Mouse (Mus musculus) hindbrain, embryonic 10.5 days (tissue): ENCODE results near the gene Mok. TPM values are rescaled to one million over a fixed set of nuclear protein-coding genes. Genes with fewer than 3 reads are reported as not detected.

Source experiments
- DNase-seq: peaks from one replicate; pipeline ENCODE4 v3.0.0-alpha.2; 2017; ENCODE audit warnings: low spot score
- H3K27ac ChIP-seq: fragments of 300-500 bp; sonication (generic); 2 replicates; pipeline ENCODE4 v1.5.1; 2016; ENCODE audit warnings: mild to moderate bottlenecking, moderate library complexity
- H3K27me3 ChIP-seq: fragments of 300-500 bp; sonication (generic); 2 replicates; pipeline ENCODE4 v1.6.1; 2016; ENCODE audit warnings: mild to moderate bottlenecking; ENCODE audit not compliant: poor library complexity, insufficient read depth, severe bottlenecking
- H3K36me3 ChIP-seq: fragments of 300-500 bp; sonication (generic); 2 replicates; pipeline ENCODE4 v1.6.1; 2016; ENCODE audit warnings: mild to moderate bottlenecking, moderate library complexity
- H3K4me1 ChIP-seq: fragments of 300-500 bp; sonication (generic); replicated peaks from 2 replicates; pipeline ENCODE4 v1.6.1; 2016; ENCODE audit warnings: mild to moderate bottlenecking
- H3K4me3 ChIP-seq: fragments of 300-500 bp; sonication (generic); 2 replicates; pipeline ENCODE4 v1.5.1; 2016; ENCODE audit warnings: mild to moderate bottlenecking, moderate library complexity
- H3K9me3 ChIP-seq: fragments of 300-500 bp; sonication (generic); 2 replicates; pipeline ENCODE4 v1.6.1; 2016; ENCODE audit warnings: mild to moderate bottlenecking, moderate library complexity
- WGBS: fragments of 180-500 bp; shearing (Covaris S2); methylation state at CpG from one replicate; pipeline ENCODE4 v1.1.7; 2016; 5-methylcytosine and 5-hydroxymethylcytosine counted together
- polyA plus RNA-seq: library from polyadenylated mRNA; unstranded; fragments of >200 nt; fragmentation: Nextera tagmentation; extraction: Ambion mirVana; gene quantifications from 2 replicates; pipeline ENCODE4 v1.2.1, GENCODE M21; 2016

The Mok gene
- polyA plus RNA-seq, 1 experiment from 2014 or later: 14.2 TPM

GRCm38 (mm10) chr12:110797202-110797601 is 43.5 kb downstream of the Mok start:
- 91% methylated on average over 6 of the region's 6 CpGs for WGBS
- no peak overlapping the region for H3K4me3 ChIP-seq
- H3K9me3 ChIP-seq: no peaks in the 10 kb centered on the region
- DNase-seq: no peak
- no peaks in the 10 kb centered on the region for H3K27me3 ChIP-seq
- H3K36me3 ChIP-seq: peaks cover 49% of the 10 kb centered on the region
- H3K4me1 ChIP-seq: peaks cover 5% of the 10 kb centered on the region
- no peak overlapping the region for H3K27ac ChIP-seq

- H3K4me3 ChIP-seq: no peak overlapping the region
- no peak overlapping the region for H3K27ac ChIP-seq
- H3K27me3 ChIP-seq: no peaks in the 10 kb centered on the region
- DNase-seq: no peak
- H3K9me3 ChIP-seq: no peaks in the 10 kb centered on the region
- WGBS: 94% methylated on average over 6 of the region's 6 CpGs
- H3K4me1 ChIP-seq: 0 out of 2 replicates have a peak, but pooled peaks cover under 1% of the 10 kb centered on the region
- H3K36me3 ChIP-seq: peaks cover 46% of the 10 kb centered on the region
These were observed 44.0 kb downstream of the Mok start for GRCm38 (mm10) chr12:110796748-110797147.

- no peak overlapping the region for H3K4me3 ChIP-seq
- 94% methylated on average over 6 of the region's 6 CpGs for WGBS
- peaks cover 44% of the 10 kb centered on the region for H3K36me3 ChIP-seq
- H3K4me1 ChIP-seq: no peaks in the 10 kb centered on the region
- no peak for DNase-seq
- no peak overlapping the region for H3K27ac ChIP-seq
- no peaks in the 10 kb centered on the region for H3K9me3 ChIP-seq
- H3K27me3 ChIP-seq: no peaks in the 10 kb centered on the region
These were observed 45.7 kb downstream of the Mok start for GRCm38 (mm10) chr12:110795035-110795434.

- Histone ChIP-seq H3K27ac (no peak overlapping the region), H3K27me3 (no peaks in the 10 kb centered on the region), H3K9me3 (no peaks in the 10 kb centered on the region), H3K36me3 (peaks cover 36% of the 10 kb centered on the region), H3K4me3 (no peak overlapping the region), H3K4me1 (no peaks in the 10 kb centered on the region)
- 96% methylated on average over 8 of the region's 8 CpGs for WGBS
- no peak for DNase-seq
These were observed 49.7 kb downstream of the Mok start for GRCm38 (mm10) chr12:110791026-110791425.

- WGBS: 91% methylated on average over 4 of the region's 4 CpGs
- no peak overlapping the region for H3K4me3 ChIP-seq
- H3K36me3 ChIP-seq: peaks cover 36% of the 10 kb centered on the region
- H3K4me1 ChIP-seq: no peaks in the 10 kb centered on the region
- H3K9me3 ChIP-seq: no peaks in the 10 kb centered on the region
- DNase-seq: no peak
- no peaks in the 10 kb centered on the region for H3K27me3 ChIP-seq
- no peak overlapping the region for H3K27ac ChIP-seq
These were observed 50.2 kb downstream of the Mok start for GRCm38 (mm10) chr12:110790580-110790979.

- H3K4me3 ChIP-seq: no peak overlapping the region
- H3K4me1 ChIP-seq: no peaks in the 10 kb centered on the region
- H3K9me3 ChIP-seq: no peaks in the 10 kb centered on the region
- DNase-seq: no peak
- no peak overlapping the region for H3K27ac ChIP-seq
- 91% methylated on average over 4 of the region's 4 CpGs for WGBS
- H3K27me3 ChIP-seq: no peaks in the 10 kb centered on the region
- H3K36me3 ChIP-seq: peaks cover 42% of the 10 kb centered on the region
These were observed 54.5 kb downstream of the Mok start for GRCm38 (mm10) chr12:110786243-110786642.

- no peak for DNase-seq
- peaks cover 57% of the 10 kb centered on the region for H3K36me3 ChIP-seq
These were observed 56.5 kb downstream of the Mok start for GRCm38 (mm10) chr12:110784211-110784610.

GRCm38 (mm10) chr12:110782278-110782677 is 58.5 kb downstream of the Mok start:
- Histone ChIP-seq H3K27me3 (no peaks in the 10 kb centered on the region), H3K36me3 (peaks cover 58% of the 10 kb centered on the region), H3K27ac (no peak overlapping the region), H3K9me3 (no peaks in the 10 kb centered on the region), H3K4me3 (no peak overlapping the region), H3K4me1 (no peaks in the 10 kb centered on the region)
- DNase-seq: no peak
- 94% methylated on average over 1 of the region's 1 CpGs for WGBS

More at GRCm38 (mm10) chr12:110784211-110784610, 56.5 kb downstream of the Mok start:
- 92% methylated on average over 2 of the region's 2 CpGs for WGBS
- H3K27me3 ChIP-seq: no peaks in the 10 kb centered on the region
- H3K9me3 ChIP-seq: no peaks in the 10 kb centered on the region
- H3K4me1 ChIP-seq: no peaks in the 10 kb centered on the region
- H3K27ac ChIP-seq: no peak overlapping the region
- H3K4me3 ChIP-seq: no peak overlapping the region

GRCm38 (mm10) chr12:110781181-110781580 is 59.6 kb downstream of the Mok start:
- WGBS: 87% methylated on average over 8 of the region's 8 CpGs
- H3K36me3 ChIP-seq: peaks cover 54% of the 10 kb centered on the region
- DNase-seq: no peak

GRCm38 (mm10) chr12:110779296-110779695 is 61.4 kb downstream of the Mok start:
- Histone ChIP-seq H3K4me1 (peaks cover 6% of the 10 kb centered on the region), H3K27me3 (no peaks in the 10 kb centered on the region), H3K27ac (no peak overlapping the region), H3K9me3 (no peaks in the 10 kb centered on the region), H3K4me3 (no peak overlapping the region), H3K36me3 (peaks cover 42% of the 10 kb centered on the region)
- no peak for DNase-seq
- 90% methylated on average over 7 of the region's 7 CpGs for WGBS

More at GRCm38 (mm10) chr12:110781181-110781580, 59.6 kb downstream of the Mok start:
- H3K27ac ChIP-seq: no peak overlapping the region
- H3K27me3 ChIP-seq: no peaks in the 10 kb centered on the region
- H3K9me3 ChIP-seq: no peaks in the 10 kb centered on the region
- no peak overlapping the region for H3K4me3 ChIP-seq
- H3K4me1 ChIP-seq: no peaks in the 10 kb centered on the region

- peaks cover 6% of the 10 kb centered on the region for H3K4me1 ChIP-seq
- no peaks in the 10 kb centered on the region for H3K27me3 ChIP-seq
- no peak overlapping the region for H3K4me3 ChIP-seq
- DNase-seq: no peak
- no peak overlapping the region for H3K27ac ChIP-seq
- 94% methylated on average over 5 of the region's 5 CpGs for WGBS
- H3K9me3 ChIP-seq: no peaks in the 10 kb centered on the region
- H3K36me3 ChIP-seq: peaks cover 34% of the 10 kb centered on the region
These were observed 62.9 kb downstream of the Mok start for GRCm38 (mm10) chr12:110777853-110778252.

GRCm38 (mm10) chr12:110775628-110776426 is 64.9 kb downstream of the Mok start:
- Histone ChIP-seq H3K9me3 (no peaks in the 10 kb centered on the region), H3K27ac (no peak overlapping the region), H3K4me1 (peaks cover 6% of the 10 kb centered on the region), H3K27me3 (no peaks in the 10 kb centered on the region), H3K4me3 (no peak overlapping the region), H3K36me3 (peaks cover 20% of the 10 kb centered on the region)
- WGBS: 79% methylated on average over 5 of the region's 5 CpGs
- no peak for DNase-seq

- 96% methylated on average over 6 of the region's 6 CpGs for WGBS
- Histone ChIP-seq H3K27me3 (no peaks in the 10 kb centered on the region), H3K27ac (no peak overlapping the region), H3K9me3 (no peaks in the 10 kb centered on the region), H3K4me3 (no peak overlapping the region), H3K36me3 (no peaks in the 10 kb centered on the region), H3K4me1 (peaks cover 6% of the 10 kb centered on the region)
- DNase-seq: no peak
These were observed 68.8 kb downstream of the Mok start for GRCm38 (mm10) chr12:110771961-110772360.
